Mouse (Mus musculus) liver, embryonic 11.5 days (tissue): ENCODE data around the gene Fgd3. TPM values are rescaled to one million over a fixed set of nuclear protein-coding genes. Genes with fewer than 3 reads are reported as not detected.

Experiments used
- ATAC-seq: fragments of 200-750 bp; cut with Nextera tagmentation; replicated peaks from 2 replicates; pipeline ENCODE4 v1.8.0; 2017; ENCODE audit warnings: moderate number of reproducible peaks, mild to moderate bottlenecking, moderate TSS enrichment, moderate library complexity; ENCODE audit not compliant: low FRiP score
- DNase-seq: peaks from one replicate; pipeline ENCODE4 v3.0.0-alpha.2; 2017; ENCODE audit warnings: low spot score
- H3K27ac ChIP-seq: fragments of 300-500 bp; sonication (generic); 2 replicates; pipeline ENCODE4 v1.5.1; 2014; ENCODE audit warnings: mild to moderate bottlenecking, low read depth, low read length, control low read depth
- H3K27me3 ChIP-seq: fragments of 300-500 bp; sonication (generic); replicated peaks from 2 replicates; pipeline ENCODE4 v1.6.1; 2014; ENCODE audit warnings: low read length, mixed read lengths; ENCODE audit not compliant: control insufficient read depth, insufficient read depth
- H3K36me3 ChIP-seq: fragments of 300-500 bp; sonication (generic); 2 replicates; pipeline ENCODE4 v1.6.1; 2014; ENCODE audit warnings: mild to moderate bottlenecking, low read length, moderate library complexity, mixed read lengths; ENCODE audit not compliant: control insufficient read depth, insufficient read depth
- H3K4me1 ChIP-seq: fragments of 300-500 bp; sonication (generic); replicated peaks from 2 replicates; pipeline ENCODE4 v1.6.1; 2014; ENCODE audit warnings: low read length, mixed read lengths; ENCODE audit not compliant: control insufficient read depth, insufficient read depth
- H3K4me2 ChIP-seq: fragments of 300-500 bp; sonication (generic); 2 replicates; pipeline ENCODE4 v1.6.1; 2014; ENCODE audit warnings: mild to moderate bottlenecking, control low read depth, moderate library complexity
- H3K4me3 ChIP-seq: fragments of 300-500 bp; sonication (generic); 2 replicates; pipeline ENCODE4 v1.5.1; 2014; ENCODE audit warnings: low read depth, low read length, control low read depth
- H3K9ac ChIP-seq: fragments of 300-500 bp; sonication (generic); 2 replicates; pipeline ENCODE4 v1.6.1; 2014; ENCODE audit warnings: low read depth, low read length, control low read depth
- H3K9me3 ChIP-seq: fragments of 300-500 bp; sonication (generic); 2 replicates; pipeline ENCODE4 v1.6.1; 2016; ENCODE audit warnings: low read length, inconsistent platforms, mixed read lengths; ENCODE audit not compliant: control insufficient read depth
- WGBS: fragments of 180-500 bp; shearing (Covaris S2); extraction: QIAGEN DNeasy Blood & Tissue Kit; methylation state at CpG from one replicate; pipeline ENCODE4 v1.1.7; 2014; 5-methylcytosine and 5-hydroxymethylcytosine counted together
- polyA plus RNA-seq: library from polyadenylated mRNA; unstranded; fragments of >200 nt; fragmentation: Nextera tagmentation; extraction: Ambion mirVana; gene quantifications from 2 replicates; pipeline ENCODE4 v1.2.1, GENCODE M21; 2014

Fgd3 gene
- polyA plus RNA-seq, 1 experiment from 2014 or later: 0.92 TPM

DNA sequence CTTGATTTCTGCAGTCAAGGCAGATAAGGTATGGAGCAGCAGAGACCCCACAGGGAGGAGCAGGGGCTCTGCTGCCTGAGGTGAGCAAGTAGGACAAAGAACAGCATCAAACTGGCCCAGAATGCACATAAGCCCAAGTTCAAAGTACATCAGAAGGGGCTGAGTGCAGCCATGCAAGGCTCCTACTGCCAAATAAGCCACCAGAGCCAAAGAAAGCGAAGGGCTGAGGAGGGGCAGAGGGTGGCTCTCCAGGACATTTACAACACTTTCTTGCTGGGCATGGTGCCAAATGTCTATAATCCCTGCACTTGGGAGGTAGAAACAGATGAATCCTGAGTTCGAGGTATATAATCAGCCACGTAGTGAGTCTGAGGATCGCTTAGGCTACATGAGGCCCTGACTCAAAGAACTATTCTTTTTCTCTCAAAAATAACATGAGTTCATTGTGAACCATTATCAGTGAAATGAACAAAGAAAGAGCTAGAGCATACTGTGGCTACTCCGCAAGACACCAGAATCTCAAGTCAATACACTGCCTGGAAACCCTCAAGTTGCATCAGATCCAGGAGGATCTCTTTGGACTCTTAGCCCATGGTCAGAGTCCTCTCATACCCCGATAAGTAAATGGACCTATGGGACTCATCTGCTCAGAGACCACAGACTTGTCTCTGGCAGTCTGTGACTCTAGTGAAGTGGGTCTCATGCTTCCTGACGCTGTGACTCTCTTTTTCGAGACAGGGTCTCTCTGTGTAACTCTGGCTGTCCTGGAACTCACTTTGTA lies 86.1 kb downstream of the Fgd3 start:
- ATAC-seq (no peak), DNase-seq (no peak)
- Histone ChIP-seq H3K4me1 (no peaks in the 10 kb centered on the region), H3K27me3 (no peaks in the 10 kb centered on the region), H3K9me3 (no peaks in the 10 kb centered on the region), H3K9ac (no peak overlapping the region), H3K36me3 (no peaks in the 10 kb centered on the region), H3K27ac (no peak overlapping the region), H3K4me3 (no peak overlapping the region), H3K4me2 (no peak overlapping the region)
- WGBS: 88% methylated on average over 8 of the region's 8 CpGs

DNA sequence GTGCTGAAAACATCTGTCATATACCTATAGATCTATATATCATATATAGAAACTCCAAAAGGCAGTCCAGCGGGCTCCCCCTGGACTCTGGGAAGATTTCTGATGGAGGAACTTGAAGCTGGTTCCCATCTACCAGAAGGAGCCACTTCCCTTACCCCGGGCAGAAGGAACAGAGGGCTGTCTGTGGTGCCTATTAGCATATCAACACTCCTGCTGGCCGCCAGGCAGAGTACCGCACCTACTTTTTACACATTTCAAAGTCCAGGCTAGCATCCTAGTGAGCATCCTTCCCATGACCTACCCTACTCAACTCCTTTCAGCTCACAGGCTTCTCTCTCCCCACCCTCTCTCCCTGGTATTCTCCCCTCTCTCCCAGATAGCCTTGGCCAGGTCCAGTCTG lies 94.5 kb downstream of the Fgd3 start:
- Histone ChIP-seq H3K36me3 (no peaks in the 10 kb centered on the region), H3K9ac (no peak overlapping the region), H3K27ac (no peak overlapping the region), H3K27me3 (no peaks in the 10 kb centered on the region; the same call in 1 of the 2 replicates), H3K4me3 (no peak overlapping the region), H3K4me2 (no peak overlapping the region), H3K9me3 (no peaks in the 10 kb centered on the region), H3K4me1 (no peaks in the 10 kb centered on the region; the same call in 1 of the 2 replicates)
- WGBS: 44% methylated on average over 4 of the region's 4 CpGs
- no peak for DNase-seq
- ATAC-seq: no peak

DNA sequence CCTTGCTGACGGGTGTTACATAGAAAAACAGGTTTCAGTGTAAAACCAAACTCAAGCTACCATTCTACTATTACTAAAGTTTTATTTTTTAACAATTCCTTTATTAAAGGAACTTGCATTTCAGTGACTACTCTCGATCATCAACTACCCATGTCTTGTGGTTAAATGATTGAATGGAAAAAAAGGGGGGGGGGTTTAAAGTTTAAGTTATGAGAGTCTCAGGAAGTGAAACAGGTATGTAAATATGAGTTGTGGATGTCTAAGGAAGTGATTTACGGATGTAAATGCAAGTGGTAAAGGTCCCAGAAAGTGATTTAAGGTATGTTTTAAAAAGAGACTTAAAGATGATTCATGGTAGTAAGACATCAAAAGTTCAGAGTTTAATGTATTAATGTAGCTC lies 95.0 kb downstream of the Fgd3 start:
- Histone ChIP-seq H3K9ac (no peak overlapping the region), H3K4me2 (no peak overlapping the region), H3K36me3 (no peaks in the 10 kb centered on the region), H3K27ac (no peak overlapping the region), H3K9me3 (no peaks in the 10 kb centered on the region), H3K27me3 (no peaks in the 10 kb centered on the region; the same call in 1 of the 2 replicates), H3K4me3 (no peak overlapping the region), H3K4me1 (no peaks in the 10 kb centered on the region; the same call in 1 of the 2 replicates)
- WGBS: 63% methylated on average over 3 of the region's 3 CpGs
- no peak for ATAC-seq
- DNase-seq: no peak

DNA sequence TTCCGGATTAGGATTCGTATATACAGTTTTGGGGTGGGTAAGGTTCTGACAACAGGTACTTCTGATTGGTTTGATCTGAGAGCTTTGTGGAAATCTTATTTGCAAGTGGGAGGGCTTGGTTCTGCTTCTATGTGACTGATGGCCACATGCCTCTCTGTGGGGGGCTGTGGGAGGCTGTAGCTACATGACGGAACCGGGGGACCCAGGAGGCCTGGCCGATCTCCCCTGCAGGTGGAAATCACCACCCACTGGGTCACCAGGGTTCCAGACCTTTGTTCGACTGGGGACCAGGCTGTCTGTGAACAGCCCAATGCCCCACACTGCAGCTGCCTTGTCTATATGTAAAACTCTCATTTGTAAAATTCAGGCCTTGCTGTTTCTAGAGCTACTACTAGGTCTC lies 95.4 kb downstream of the Fgd3 start:
- Histone ChIP-seq H3K9me3 (no peaks in the 10 kb centered on the region), H3K9ac (no peak overlapping the region), H3K36me3 (no peaks in the 10 kb centered on the region), H3K27ac (no peak overlapping the region), H3K4me3 (no peak overlapping the region), H3K4me2 (no peak overlapping the region), H3K27me3 (no peaks in the 10 kb centered on the region; the same call in 1 of the 2 replicates), H3K4me1 (no peaks in the 10 kb centered on the region; the same call in 1 of the 2 replicates)
- 32% methylated on average over 6 of the region's 6 CpGs for WGBS
- ATAC-seq (no peak), DNase-seq (no peak)

DNA sequence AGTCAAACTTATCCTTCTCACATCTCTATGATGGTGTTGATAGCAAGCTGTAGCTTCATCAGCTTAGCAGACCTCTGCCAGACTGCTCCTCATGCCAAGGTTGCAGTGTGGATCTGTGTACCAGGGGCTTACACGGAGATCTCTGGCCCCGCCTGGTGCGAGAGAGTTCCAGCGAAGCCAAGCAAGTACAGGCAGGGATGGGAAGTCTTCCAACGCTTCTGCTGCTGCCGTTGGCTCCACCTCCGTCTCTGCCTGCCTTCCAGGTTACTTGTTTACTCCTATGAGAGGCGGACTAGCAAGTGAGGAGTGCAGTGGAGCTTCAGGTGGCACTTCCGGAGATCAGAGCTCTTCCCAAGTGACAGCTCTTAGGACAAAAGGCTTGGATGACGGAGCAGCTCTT lies 95.8 kb downstream of the Fgd3 start:
- no peaks in the 10 kb centered on the region for H3K9me3 ChIP-seq
- no peak overlapping the region for H3K27ac ChIP-seq
- no peaks in the 10 kb centered on the region for H3K36me3 ChIP-seq
- no peak overlapping the region for H3K4me2 ChIP-seq
- H3K27me3 ChIP-seq: no peaks in the 10 kb centered on the region; the same call in 1 of the 2 replicates
- DNase-seq: no peak
- H3K4me3 ChIP-seq: no peak overlapping the region
- H3K9ac ChIP-seq: no peak overlapping the region
- no peak for ATAC-seq
- WGBS: 22% methylated on average over 10 of the region's 10 CpGs
- H3K4me1 ChIP-seq: no peaks in the 10 kb centered on the region; the same call in 1 of the 2 replicates

DNA sequence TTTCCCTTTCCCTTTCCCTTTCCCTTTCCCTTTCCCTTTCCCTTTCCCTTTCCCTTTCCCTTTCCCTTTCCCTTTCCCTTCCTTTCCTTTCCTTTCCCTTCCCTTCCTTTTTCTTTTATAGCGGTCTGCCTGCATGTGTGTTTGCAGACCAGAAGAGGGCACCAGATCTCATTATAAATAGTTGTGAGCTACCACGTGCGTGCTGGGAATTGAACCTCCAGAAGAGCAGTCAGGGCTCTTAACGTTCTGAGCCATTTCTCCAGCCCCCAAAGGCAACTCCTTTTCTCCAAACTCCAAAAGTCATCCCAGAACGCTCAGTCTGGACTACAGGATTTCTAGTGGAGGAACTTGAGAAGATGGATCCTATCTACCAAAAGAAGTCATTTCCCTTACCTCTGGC lies 99.2 kb downstream of the Fgd3 start:
- ATAC-seq: no peak
- Histone ChIP-seq H3K9me3 (no peaks in the 10 kb centered on the region), H3K4me2 (no peak overlapping the region), H3K9ac (no peak overlapping the region), H3K27ac (no peak overlapping the region), H3K4me3 (no peak overlapping the region), H3K27me3 (no peaks in the 10 kb centered on the region; the same call in 1 of the 2 replicates), H3K4me1 (peaks cover 2% of the 10 kb centered on the region; the same call in 1 of the 2 replicates), H3K36me3 (no peaks in the 10 kb centered on the region)
- WGBS: 22% methylated on average over 5 of the region's 5 CpGs
- DNase-seq: no peak

DNA sequence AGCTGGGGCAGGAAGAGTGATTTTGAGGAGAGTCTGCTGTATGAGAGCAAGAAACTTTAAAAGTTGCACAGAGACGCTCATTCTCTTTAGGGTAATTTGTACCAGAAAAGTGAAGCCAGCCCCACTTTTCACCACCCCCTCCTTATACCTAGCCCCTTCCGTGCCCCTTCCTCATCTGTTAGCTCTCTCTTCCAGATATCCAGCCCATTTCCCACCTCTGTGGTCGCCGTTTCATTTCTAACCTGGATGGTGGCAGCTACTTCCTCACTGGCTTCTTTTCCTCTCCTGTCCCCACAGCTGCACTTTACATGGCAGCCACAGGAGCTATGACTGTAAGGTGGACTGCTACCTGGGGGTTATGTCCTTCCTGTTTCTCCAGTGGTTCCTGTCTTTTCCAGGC lies 100.7 kb downstream of the Fgd3 start:
- 70% methylated on average over 4 of the region's 4 CpGs for WGBS

DNA sequence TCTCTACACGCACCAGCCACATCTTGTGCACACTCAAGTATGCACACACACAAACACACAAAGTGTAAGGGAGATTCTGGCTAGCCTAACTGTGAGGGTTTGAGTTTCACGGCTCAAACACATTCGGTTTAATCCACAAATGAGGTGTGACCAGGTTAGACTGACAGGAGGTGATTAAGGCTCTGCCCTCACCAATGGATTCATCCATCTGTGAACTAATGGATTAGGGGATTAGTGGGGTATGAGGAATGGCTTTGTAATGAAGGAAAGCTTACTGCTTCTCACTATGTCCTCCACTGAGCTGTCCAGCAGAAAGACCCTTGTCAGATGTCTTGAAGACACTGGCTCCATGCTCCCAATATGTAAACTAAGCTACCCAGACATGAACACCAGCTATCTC lies 101.5 kb downstream of the Fgd3 start:
- Histone ChIP-seq H3K4me3 (no peak overlapping the region), H3K36me3 (no peaks in the 10 kb centered on the region), H3K27me3 (no peaks in the 10 kb centered on the region), H3K9me3 (no peaks in the 10 kb centered on the region), H3K27ac (no peak overlapping the region), H3K9ac (no peak overlapping the region), H3K4me1 (peaks cover 6% of the 10 kb centered on the region; the same call in 1 of the 2 replicates), H3K4me2 (no peak overlapping the region)
- DNase-seq (no peak), ATAC-seq (no peak)
- WGBS: 64% methylated on average over 3 of the region's 3 CpGs

More for the DNA sequence above, 100.7 kb downstream of the Fgd3 start:
- H3K27ac ChIP-seq: no peak overlapping the region
- DNase-seq (no peak), ATAC-seq (no peak)
- H3K9ac ChIP-seq: no peak overlapping the region
- no peak overlapping the region for H3K4me2 ChIP-seq
- peaks cover 6% of the 10 kb centered on the region; the same call in 1 of the 2 replicates for H3K4me1 ChIP-seq
- no peaks in the 10 kb centered on the region for H3K36me3 ChIP-seq
- H3K27me3 ChIP-seq: no peaks in the 10 kb centered on the region; the same call in 1 of the 2 replicates
- H3K4me3 ChIP-seq: no peak overlapping the region
- no peaks in the 10 kb centered on the region for H3K9me3 ChIP-seq
